Mouse (Mus musculus) forebrain, postnatal 0 days (tissue): ENCODE data around the gene Hdc. TPM values are rescaled to one million over a fixed set of nuclear protein-coding genes. Genes with fewer than 3 reads are reported as not detected.

Experiments used
- ATAC-seq: fragments of 200-750 bp; cut with Nextera tagmentation; 2 replicates; pipeline ENCODE4 v1.8.0; 2017; ENCODE audit warnings: mild to moderate bottlenecking, moderate library complexity
- DNase-seq: peaks from one replicate; pipeline ENCODE4 v3.0.0-alpha.2; 2015
- H3K27ac ChIP-seq: fragments of 300-500 bp; sonication (generic); 2 replicates; pipeline ENCODE4 v1.5.1; 2014; ENCODE audit warnings: low read depth, mild to moderate bottlenecking, antibody characterized with exemption, low read length, moderate library complexity, mixed read lengths
- H3K27me3 ChIP-seq: fragments of 300-500 bp; sonication (generic); 2 replicates; pipeline ENCODE4 v1.6.1; 2014; ENCODE audit warnings: mild to moderate bottlenecking, low read length, mixed read lengths; ENCODE audit not compliant: insufficient read depth
- H3K36me3 ChIP-seq: fragments of 300-500 bp; sonication (generic); 2 replicates; pipeline ENCODE4 v1.6.1; 2014; ENCODE audit warnings: mild to moderate bottlenecking, moderate library complexity; ENCODE audit not compliant: insufficient read depth
- H3K4me1 ChIP-seq: fragments of 300-500 bp; sonication (generic); 2 replicates; pipeline ENCODE4 v1.6.1; 2014; ENCODE audit warnings: antibody characterized with exemption; ENCODE audit not compliant: insufficient read depth
- H3K4me2 ChIP-seq: fragments of 300-500 bp; sonication (generic); 2 replicates; pipeline ENCODE4 v1.6.1; 2014; ENCODE audit warnings: low read depth, mild to moderate bottlenecking, moderate library complexity
- H3K4me3 ChIP-seq: fragments of 300-500 bp; sonication (generic); 2 replicates; pipeline ENCODE4 v1.5.1; 2014; ENCODE audit warnings: low read depth, low read length, mixed read lengths
- H3K9ac ChIP-seq: fragments of 300-500 bp; sonication (generic); 2 replicates; pipeline ENCODE4 v1.6.1; 2014; ENCODE audit warnings: mild to moderate bottlenecking
- H3K9me3 ChIP-seq: fragments of 300-500 bp; sonication (generic); 2 replicates; pipeline ENCODE4 v1.6.1; 2016; ENCODE audit warnings: low read length
- CTCF ChIP-seq: sonication (generic); IDR thresholded peaks from 2 replicates; pipeline ENCODE4 v1.5.1; 2016; ENCODE audit warnings: antibody characterized with exemption, control low read depth, low read depth
- WGBS: fragments of 180-500 bp; shearing (Covaris S2); extraction: QIAGEN DNeasy Blood & Tissue Kit; methylation state at CpG from one replicate; pipeline ENCODE4 v1.1.7; 2014; 5-methylcytosine and 5-hydroxymethylcytosine counted together
- polyA plus RNA-seq: library from polyadenylated mRNA; unstranded; fragments of >200 nt; fragmentation: Nextera tagmentation; extraction: Ambion mirVana; gene quantifications from 2 replicates; pipeline ENCODE4 v1.2.1, GENCODE M21; 2015
- total RNA-seq: library from RNA; depleted of rRNA; stranded (reverse); fragments of >200 nt; gene quantifications from 2 replicates; pipeline ENCODE4 v1.2.3, GENCODE M21; 2014; rRNA removed

Hdc gene
- total and polyA plus RNA-seq, 2 experiments from 2014 or later: 5.7 to 7.9 TPM

GRCm38 (mm10) chr2:126552357-126553290 is 66.5 kb downstream of the Hdc start, which contains the start of gene Slc27a2:
Gene Slc27a2 (plus strand): TSS chr2:126552407.
- DNase-seq (peak; percentile 59), ATAC-seq (peak; percentile 86)
- peak within 1 kb of the TSS; percentile 64 for H3K9ac ChIP-seq
- peak within 1 kb of the TSS; percentile 98 for H3K4me2 ChIP-seq
- under 1% methylated on average over 41 of the region's 61 CpGs for WGBS
- no peak for TF ChIP-seq CTCF
- H3K4me3 ChIP-seq: peak within 1 kb of the TSS; percentile 61
- H3K9me3 ChIP-seq: no peaks in the 10 kb centered on the region
- peaks cover 23% of the 10 kb centered on the region for H3K27me3 ChIP-seq
- H3K27ac ChIP-seq: no peak within 1 kb of the TSS
- no peaks in the 10 kb centered on the region for H3K36me3 ChIP-seq
- 0 out of 2 replicates have a peak, but pooled peaks cover 3% of the 10 kb centered on the region for H3K4me1 ChIP-seq

DNA sequence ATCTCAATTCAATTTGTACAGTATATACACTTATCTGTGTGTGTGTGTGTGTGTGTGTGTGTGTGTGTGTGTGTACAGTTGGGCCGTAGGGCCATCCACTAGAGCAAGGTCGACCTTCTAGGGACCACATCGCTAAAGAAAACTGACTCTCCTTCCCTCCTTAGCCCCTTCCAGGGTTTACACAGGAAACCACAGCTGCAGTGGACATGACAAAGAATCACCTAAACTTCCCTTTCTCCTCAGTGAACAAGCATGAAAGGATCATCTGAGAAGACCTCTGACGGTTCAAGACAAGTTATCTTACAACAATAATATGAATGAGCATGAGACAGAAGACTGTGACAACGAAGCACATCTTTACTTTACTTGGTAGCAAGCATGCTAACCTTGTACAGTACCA is 67.2 kb downstream of the Hdc start:
- 0 out of 2 replicates have a peak, but pooled peaks cover 3% of the 10 kb centered on the region for H3K4me1 ChIP-seq
- ATAC-seq (no peak), DNase-seq (peak; percentile 4)
- H3K36me3 ChIP-seq: no peaks in the 10 kb centered on the region
- peaks cover 23% of the 10 kb centered on the region for H3K27me3 ChIP-seq
- no peak overlapping the region for H3K9ac ChIP-seq
- no peaks in the 10 kb centered on the region for H3K9me3 ChIP-seq
- peak overlapping the region; percentile 98 for H3K4me2 ChIP-seq
- no peak overlapping the region for H3K27ac ChIP-seq
- 21% methylated on average over 5 of the region's 5 CpGs for WGBS
- no peak overlapping the region for H3K4me3 ChIP-seq
- no peak for TF ChIP-seq CTCF

GRCm38 (mm10) chr2:126551244-126551890 is 67.7 kb downstream of the Hdc start:
- Histone ChIP-seq H3K9ac (no peak overlapping the region), H3K36me3 (no peaks in the 10 kb centered on the region), H3K27ac (no peak overlapping the region), H3K4me3 (no peak overlapping the region), H3K27me3 (peaks cover 23% of the 10 kb centered on the region), H3K4me1 (0 out of 2 replicates have a peak, but pooled peaks cover 3% of the 10 kb centered on the region), H3K9me3 (no peaks in the 10 kb centered on the region), H3K4me2 (no peak overlapping the region)
- WGBS: 74% methylated on average over 8 of the region's 8 CpGs
- ATAC-seq (no peak), DNase-seq (no peak)
- TF ChIP-seq CTCF: no peak

GRCm38 (mm10) chr2:126549681-126550080 is 69.4 kb downstream of the Hdc start:
- Histone ChIP-seq H3K4me2 (no peak overlapping the region), H3K36me3 (no peaks in the 10 kb centered on the region), H3K27ac (no peak overlapping the region), H3K27me3 (peaks cover 23% of the 10 kb centered on the region), H3K4me1 (0 out of 2 replicates have a peak, but pooled peaks cover 3% of the 10 kb centered on the region), H3K9me3 (no peaks in the 10 kb centered on the region), H3K9ac (no peak overlapping the region), H3K4me3 (no peak overlapping the region)
- DNase-seq: no peak
- ATAC-seq: no peak
- TF ChIP-seq CTCF: no peak
- WGBS: 88% methylated on average over 7 of the region's 7 CpGs

- no peak overlapping the region for H3K9ac ChIP-seq
- H3K4me3 ChIP-seq: no peak overlapping the region
- 81% methylated on average over 3 of the region's 3 CpGs for WGBS
- ATAC-seq: no peak
- no peak overlapping the region for H3K4me2 ChIP-seq
- DNase-seq: no peak
- no peaks in the 10 kb centered on the region for H3K36me3 ChIP-seq
- peaks cover 7% of the 10 kb centered on the region; the same call in 1 of the 2 replicates for H3K27me3 ChIP-seq
- no peaks in the 10 kb centered on the region for H3K9me3 ChIP-seq
- H3K27ac ChIP-seq: no peak overlapping the region
- no peaks in the 10 kb centered on the region for H3K4me1 ChIP-seq
- no peak for TF ChIP-seq CTCF
Observed at GRCm38 (mm10) chr2:126546392-126546791, 72.7 kb downstream of the Hdc start.

GRCm38 (mm10) chr2:126545297-126545696 is 73.8 kb downstream of the Hdc start:
- WGBS: 78% methylated on average over 5 of the region's 5 CpGs
- H3K27me3 ChIP-seq: no peaks in the 10 kb centered on the region
- TF ChIP-seq CTCF: no peak

More at GRCm38 (mm10) chr2:126545297-126545696, 73.8 kb downstream of the Hdc start:
- H3K9me3 ChIP-seq: no peaks in the 10 kb centered on the region
- DNase-seq: no peak
- no peaks in the 10 kb centered on the region for H3K4me1 ChIP-seq
- no peak overlapping the region for H3K4me2 ChIP-seq
- H3K27ac ChIP-seq: no peak overlapping the region
- no peak for ATAC-seq
- no peak overlapping the region for H3K4me3 ChIP-seq
- no peaks in the 10 kb centered on the region for H3K36me3 ChIP-seq
- no peak overlapping the region for H3K9ac ChIP-seq

Other genes with a start within 250 kb of the Hdc start
- gene Atp8b4, start 118.6 kb downstream of the Hdc start, total RNA-seq: 0.08 TPM in 1 of 2 replicates, not detected in the other
- gene Atp8b4, start 118.6 kb downstream of the Hdc start, polyA plus RNA-seq: 0.03 and 0.11 TPM in 2 replicates
- gene Slc27a2, start 66.9 kb downstream of the Hdc start, total RNA-seq: 4.4 and 6.9 TPM in 2 replicates
- gene Slc27a2, start 66.9 kb downstream of the Hdc start, polyA plus RNA-seq: 3.6 and 5.9 TPM in 2 replicates
- gene Gabpb1, start 57.0 kb upstream of the Hdc start, total RNA-seq: 23.9 and 27.6 TPM in 2 replicates
- gene Gabpb1, start 57.0 kb upstream of the Hdc start, polyA plus RNA-seq: 23.9 and 30.3 TPM in 2 replicates
- gene Usp8, start 88.0 kb upstream of the Hdc start, total RNA-seq: 14.5 and 17.9 TPM in 2 replicates
- gene Usp8, start 88.0 kb upstream of the Hdc start, polyA plus RNA-seq: 10.5 and 15.4 TPM in 2 replicates
- 0.14 and 0.31 TPM in 2 replicates for gene Usp50, start 164.2 kb upstream of the Hdc start, total RNA-seq
- 1.3 and 2.1 TPM in 2 replicates for gene Usp50, start 164.2 kb upstream of the Hdc start, polyA plus RNA-seq